In the genomic region with DNA sequence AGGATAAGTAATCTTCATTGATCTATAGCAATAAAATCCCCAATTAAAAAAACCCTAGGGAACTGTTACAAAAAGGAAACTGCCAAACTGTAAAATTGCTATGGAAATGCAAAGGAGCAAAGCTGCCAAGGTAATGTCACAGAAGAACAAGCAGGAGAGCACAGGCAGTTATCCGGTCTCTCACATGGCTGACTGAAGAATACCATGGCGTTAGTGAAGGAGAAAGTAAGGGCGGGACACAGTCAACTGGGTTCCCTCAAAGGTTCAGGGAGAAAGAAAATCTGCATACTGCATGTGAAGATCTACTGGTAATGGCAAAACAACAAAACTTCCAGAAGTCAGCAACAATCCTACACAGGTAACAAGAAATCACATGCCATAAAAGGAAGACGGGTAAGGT, we compare ENCODE assay signal across 26 mouse cellular contexts. TPM values are rescaled to one million over a fixed set of nuclear protein-coding genes. Genes with fewer than 3 reads are reported as not detected.
DNase-seq lines count a peak whose midpoint lies in the region; ATAC-seq and TF ChIP-seq lines count a peak whose summit lies in the region.
"Had no signal": no experiment of that assay in that cellular context is flagged by ENCODE, and none has a peak within 500 bp of the region (broad histone marks: within the 10 kb centered on the region; RNA-seq: fewer than 3 reads in every experiment).

No protein-coding gene starts in this region.

- no peaks in the 10 kb centered on the region for H3K27me3 ChIP-seq in kidney, adult 2 months (replicated peaks; ENCODE audit: control insufficient read depth, insufficient read depth, low read length)
- H3K27me3 ChIP-seq in kidney, postnatal 0 days (ENCODE audit: insufficient read depth, low read length), result no peaks in the 10 kb centered on the region
- no peaks in the 10 kb centered on the region for H3K27me3 ChIP-seq in limb, embryonic 10.5 days (ENCODE audit: low read depth, poor library complexity, severe bottlenecking)
- H3K27me3 ChIP-seq: CH12.LX; forebrain, embryonic 13.5 days; hindbrain, embryonic 12.5 days; hindbrain, embryonic 15.5 days; Patski had no signal

- no peak for TF ChIP-seq CTCF in kidney, adult 2 months (conservative IDR thresholded peaks at IDR 0.05; ENCODE audit: insufficient read depth, insufficient read length, low read depth, low read length)
- no peak for TF ChIP-seq CTCF in layer of hippocampus, adult 2 months (conservative IDR thresholded peaks at IDR 0.05)
- no peak for TF ChIP-seq CTCF in kidney, postnatal 0 days (IDR thresholded peaks at IDR 0.05; ENCODE audit: low read depth)

- TF ChIP-seq POLR2A in kidney, adult 2 months (IDR thresholded peaks at IDR 0.05; ENCODE audit: low read depth, low read length), result no peak

- ATAC-seq in kidney, postnatal 0 days (replicated peaks; ENCODE audit: low FRiP score, low read depth), result no peak
- ATAC-seq: forebrain, embryonic 13.5 days; forebrain, postnatal 0 days; Patski had no signal

- H3K9ac ChIP-seq in kidney, postnatal 0 days (ENCODE audit: low read depth, low read length), result no peak overlapping the region
- H3K9ac ChIP-seq: forebrain, embryonic 13.5 days; forebrain, postnatal 0 days; hindbrain, embryonic 12.5 days; hindbrain, embryonic 15.5 days had no signal

- DNase-seq in kidney, adult 2 months, result peak; percentile 83
- DNase-seq in kidney, postnatal 10 days, result no peak
- no peak for DNase-seq in layer of hippocampus, adult 2 months (ENCODE audit: low spot score in 2 of 2)
- no peak for DNase-seq in layer of hippocampus, adult 9-11 months
- peak; percentile 78 for DNase-seq in kidney, postnatal 0 days (ENCODE audit: low spot score)
- peak; percentile 53 to 78 for DNase-seq in kidney, postnatal 36 days
- no peak for DNase-seq in limb, embryonic 10.5 days (ENCODE audit: low spot score)
- DNase-seq in lung, postnatal 14 days, result no peak
- DNase-seq: adrenal gland, adult 8-10 months; adrenal gland, postnatal 25 days; B cell, adult 2 months; cerebellum, adult 18-20 months; cerebellum, adult 9-10 months; cerebellum, postnatal 14 days; forebrain, postnatal 0 days; gastrocnemius, adult 2 months; gastrocnemius, postnatal 14 days; heart, adult 11 months had no signal

- H3K4me2 ChIP-seq in kidney, postnatal 0 days (ENCODE audit: low read length), result no peak overlapping the region
- H3K4me2 ChIP-seq: forebrain, embryonic 13.5 days; heart, embryonic 11.5 days; hindbrain, embryonic 12.5 days; hindbrain, embryonic 15.5 days had no signal

- H3K9me3 ChIP-seq in kidney, postnatal 0 days (replicated peaks; ENCODE audit: low read length), result no peaks in the 10 kb centered on the region
- H3K9me3 ChIP-seq in limb, embryonic 10.5 days (replicated peaks), result no peaks in the 10 kb centered on the region
- H3K9me3 ChIP-seq: forebrain, embryonic 10.5 days; forebrain, embryonic 13.5 days; G1E; hindbrain, embryonic 12.5 days; hindbrain, embryonic 15.5 days had no signal

- peak overlapping the region; percentile 54; the same call in 1 of the 2 replicates for H3K27ac ChIP-seq in kidney, adult 2 months (ENCODE audit: insufficient read depth, low read depth, low read length)
- peak overlapping the region; percentile 61; the same call in 1 of the 2 replicates for H3K27ac ChIP-seq in layer of hippocampus, adult 2 months
- H3K27ac ChIP-seq in kidney, postnatal 0 days, result peak overlapping the region; percentile 85
- no peak overlapping the region for H3K27ac ChIP-seq in limb, embryonic 10.5 days
- H3K27ac ChIP-seq: forebrain, embryonic 10.5 days; forebrain, embryonic 13.5 days; gastrocnemius, adult 2 months; hindbrain, embryonic 12.5 days; hindbrain, embryonic 15.5 days had no signal

- 33% methylated on average over 4 of the region's 4 CpGs for WGBS in kidney, adult 2 months
- WGBS in kidney, postnatal 0 days, result 26% methylated on average over 4 of the region's 4 CpGs
- 83% methylated on average over 4 of the region's 4 CpGs for WGBS in limb, embryonic 10.5 days

- peaks cover 48% of the 10 kb centered on the region for H3K4me1 ChIP-seq in kidney, adult 2 months (ENCODE audit: control insufficient read depth, insufficient read depth, low read length)
- peaks cover 32% of the 10 kb centered on the region for H3K4me1 ChIP-seq in kidney, postnatal 0 days (replicated peaks; ENCODE audit: insufficient read depth, low read length)
- H3K4me1 ChIP-seq in limb, embryonic 10.5 days, result no peaks in the 10 kb centered on the region

- no peak overlapping the region for H3K4me3 ChIP-seq in kidney, adult 2 months (ENCODE audit: insufficient read depth, low read depth, low read length)
- H3K4me3 ChIP-seq in layer of hippocampus, adult 2 months, result no peak overlapping the region
- H3K4me3 ChIP-seq in kidney, postnatal 0 days (replicated peaks; ENCODE audit: low read depth, low read length), result no peak overlapping the region
- no peak overlapping the region for H3K4me3 ChIP-seq in limb, embryonic 10.5 days
- H3K4me3 ChIP-seq: forebrain, embryonic 10.5 days; forebrain, embryonic 13.5 days; gastrocnemius, adult 2 months; hindbrain, embryonic 12.5 days; hindbrain, embryonic 15.5 days had no signal

- no peaks in the 10 kb centered on the region for H3K36me3 ChIP-seq in kidney, adult 2 months (ENCODE audit: control insufficient read depth, insufficient read depth, low read length)
- no peaks in the 10 kb centered on the region for H3K36me3 ChIP-seq in kidney, postnatal 0 days (ENCODE audit: insufficient read depth, low read length)
- no peaks in the 10 kb centered on the region for H3K36me3 ChIP-seq in limb, embryonic 10.5 days
- H3K36me3 ChIP-seq: forebrain, embryonic 10.5 days; hindbrain, embryonic 12.5 days; hindbrain, embryonic 15.5 days had no signal

RNA-seq across cellular contexts. Expression of gene Tbc1d14, which starts 36.8 kb away (rescaled TPM):
- 45.2 and 50.0 TPM in 2 replicates for polyA plus RNA-seq in kidney, adult 2 months (2012; rRNA removed)
- 100 to 1,000 TPM; 101 to 105 TPM for total RNA-seq in layer of hippocampus, adult 2 months (2021)
- 39.7 and 41.6 TPM in 2 replicates for polyA plus RNA-seq in kidney, postnatal 0 days (2015; fragmentation: Nextera tagmentation; extraction: Ambion mirVana)
- 32.0 and 38.2 TPM in 2 replicates for polyA plus RNA-seq in limb, embryonic 10.5 days (2016; fragmentation: Nextera tagmentation; extraction: Ambion mirVana)

Comparison
In these comparisons a context has a peak if more than half of its experiments do, and no peak if none do; other contexts are left out.
1. DNase-seq: peak in kidney, adult 2 months (single experiment), kidney, postnatal 0 days (single experiment) and kidney, postnatal 36 days (2 of 2); none in kidney, postnatal 10 days (single experiment), layer of hippocampus, adult 2 months (0 of 2), layer of hippocampus, adult 9-11 months (single experiment), limb, embryonic 10.5 days (single experiment) and lung, postnatal 14 days (single experiment).